Mouse (Mus musculus): ENCODE data around the gene Phactr1. TPM values are rescaled to one million over a fixed set of nuclear protein-coding genes. Genes with fewer than 3 reads are reported as not detected.

Gene Phactr1
- total and polyA plus RNA-seq, 3 experiments, result 0.11 TPM; not detected in 2

DNA sequence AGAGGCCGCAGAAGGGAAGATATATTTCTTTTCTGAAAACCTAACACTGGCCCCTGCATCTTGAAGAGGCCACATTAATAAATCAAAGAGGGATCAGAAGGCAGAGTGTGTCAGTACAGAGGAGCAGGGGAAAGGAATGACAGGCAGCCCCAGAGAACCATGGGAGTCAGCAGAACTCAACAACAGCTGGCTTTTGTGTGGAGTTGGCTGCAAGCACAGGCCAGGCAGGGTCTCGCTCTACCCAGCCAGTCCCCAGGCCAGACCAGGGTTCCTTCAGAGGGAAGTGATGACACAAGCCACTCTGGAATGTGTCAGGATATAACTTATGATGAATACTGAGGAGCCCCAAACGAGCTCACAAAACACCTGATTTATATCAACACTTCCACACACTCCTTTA is 479.0 kb downstream of the Phactr1 start:
- Histone ChIP-seq H3K4me1 (ENCODE audit: insufficient read depth, low read depth, low read length) (no peaks in the 10 kb centered on the region), H3K36me3 (replicated peaks) (peaks cover 74% of the 10 kb centered on the region), H3K9me3 (replicated peaks) (no peaks in the 10 kb centered on the region), H3K4me3 (ENCODE audit: low read depth, low read length) (no peak overlapping the region), H3K27me3 (ENCODE audit: insufficient read depth, low read length) (no peaks in the 10 kb centered on the region)
- DNase-seq (ENCODE audit: low spot score) (no peak), ATAC-seq (ENCODE audit: extremely low read depth, insufficient number of reproducible peaks, low FRiP score, poor library complexity, severe bottlenecking) (no peak)
- TF ChIP-seq GATA2 (IDR thresholded peaks at IDR 0.05; ENCODE audit: borderline replicate concordance, low read depth, low read length) (no peak), TAL1 (conservative IDR thresholded peaks at IDR 0.05; ENCODE audit: low read depth, low read length) (no peak), CTCF (IDR thresholded peaks at IDR 0.05; ENCODE audit: low read depth, low read length) (no peak), GATA1 (IDR thresholded peaks at IDR 0.05; ENCODE audit: borderline replicate concordance, low read length) (no peak), POLR2AphosphoS5 (IDR thresholded peaks at IDR 0.05; ENCODE audit: insufficient replicate concordance, low read depth, low read length) (no peak)

DNA sequence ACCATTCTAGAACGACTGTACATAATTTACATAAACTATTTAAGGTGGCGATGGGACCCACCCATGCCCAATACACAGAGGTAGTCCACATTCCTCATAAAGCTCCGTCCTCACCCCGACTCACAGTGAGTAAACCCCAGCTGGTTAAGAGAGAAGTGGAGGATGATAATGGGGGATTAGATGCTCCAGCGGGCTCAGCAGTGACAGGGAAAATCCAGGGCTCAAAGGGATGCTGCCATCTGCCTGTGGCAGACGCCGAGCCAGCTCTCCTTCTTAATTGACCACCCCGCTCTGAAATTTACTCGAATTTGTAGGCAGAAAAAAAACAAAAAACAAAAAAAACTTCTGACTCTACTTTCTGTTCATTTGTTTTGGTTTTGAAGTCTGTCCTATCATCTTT is 487.3 kb downstream of the Phactr1 start:
- ATAC-seq (ENCODE audit: extremely low read depth, insufficient number of reproducible peaks, low FRiP score, poor library complexity, severe bottlenecking), result no peak
- no peaks in the 10 kb centered on the region for H3K9me3 ChIP-seq (replicated peaks)
- no peak for TF ChIP-seq GATA1 (IDR thresholded peaks at IDR 0.05; ENCODE audit: borderline replicate concordance, low read length)
- TF ChIP-seq CTCF (IDR thresholded peaks at IDR 0.05; ENCODE audit: low read depth, low read length), result no peak
- TF ChIP-seq TAL1 (conservative IDR thresholded peaks at IDR 0.05; ENCODE audit: low read depth, low read length), result no peak
- TF ChIP-seq GATA2 (IDR thresholded peaks at IDR 0.05; ENCODE audit: borderline replicate concordance, low read depth, low read length), result no peak
- TF ChIP-seq POLR2AphosphoS5 (IDR thresholded peaks at IDR 0.05; ENCODE audit: insufficient replicate concordance, low read depth, low read length), result no peak

DNA sequence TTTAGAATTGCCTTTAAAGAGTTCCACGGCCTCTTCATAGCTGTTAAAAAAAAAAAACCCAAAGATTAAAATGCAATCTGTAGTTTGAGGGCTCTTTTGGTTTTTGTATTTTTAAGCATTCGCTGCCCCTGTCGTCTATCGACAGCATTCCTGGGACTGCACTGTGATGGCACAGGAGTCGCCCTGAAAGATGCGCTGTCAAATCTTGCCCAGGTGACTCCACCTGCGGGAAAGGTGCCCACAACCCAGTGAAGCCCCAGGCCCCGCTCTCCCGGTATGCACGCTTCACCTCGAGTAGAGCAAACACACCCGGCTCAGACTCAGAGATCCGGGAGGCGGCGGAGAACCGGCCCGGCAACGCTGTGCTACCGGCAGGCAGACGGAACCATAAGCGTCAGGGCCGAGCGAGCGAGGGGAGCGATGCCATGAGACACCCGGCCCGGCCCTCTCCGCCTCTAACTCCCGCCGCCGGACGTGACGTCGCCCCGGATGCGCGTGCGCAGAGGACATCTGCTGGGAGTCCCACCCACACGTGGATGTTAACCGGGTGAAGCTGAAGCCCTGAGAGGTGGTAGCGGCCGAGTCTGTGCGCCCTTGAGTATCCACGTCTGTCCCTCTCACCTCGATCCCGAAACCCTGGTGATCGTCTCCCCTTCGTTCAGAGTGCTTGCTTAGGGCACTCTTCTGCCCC is 490.7 kb downstream of the Phactr1 start, which contains the start of gene Tbc1d7:
Tbc1d7 (minus strand) TSS at position 482 of the 691 bp plus-strand sequence.
- Histone ChIP-seq H3K4me1 (ENCODE audit: insufficient read depth, low read depth, low read length) (peaks cover 30% of the 10 kb centered on the region), H3K27me3 (ENCODE audit: insufficient read depth, low read length) (no peaks in the 10 kb centered on the region), H3K9me3 (replicated peaks) (no peaks in the 10 kb centered on the region), H3K4me3 (ENCODE audit: low read depth, low read length) (peak within 1 kb of the TSS; percentile 73), H3K36me3 (replicated peaks) (peaks cover 25% of the 10 kb centered on the region)
- peak; percentile 95 for DNase-seq (ENCODE audit: low spot score)
- peak; percentile 86 for ATAC-seq (ENCODE audit: extremely low read depth, insufficient number of reproducible peaks, low FRiP score, poor library complexity, severe bottlenecking)
- TF ChIP-seq POLR2AphosphoS5 (IDR thresholded peaks at IDR 0.05; ENCODE audit: insufficient replicate concordance, low read depth, low read length) (no peak), CTCF (IDR thresholded peaks at IDR 0.05; ENCODE audit: low read depth, low read length) (no peak), GATA2 (IDR thresholded peaks at IDR 0.05; ENCODE audit: borderline replicate concordance, low read depth, low read length) (no peak), TAL1 (conservative IDR thresholded peaks at IDR 0.05; ENCODE audit: low read depth, low read length) (no peak), GATA1 (IDR thresholded peaks at IDR 0.05; ENCODE audit: borderline replicate concordance, low read length) (no peak)

More for the DNA sequence above, 487.3 kb downstream of the Phactr1 start:
- Histone ChIP-seq H3K4me3 (ENCODE audit: low read depth, low read length) (no peak overlapping the region), H3K4me1 (ENCODE audit: insufficient read depth, low read depth, low read length) (peaks cover 13% of the 10 kb centered on the region), H3K36me3 (replicated peaks) (peaks cover 56% of the 10 kb centered on the region), H3K27me3 (ENCODE audit: insufficient read depth, low read length) (no peaks in the 10 kb centered on the region)
- DNase-seq (ENCODE audit: low spot score), result no peak

DNA sequence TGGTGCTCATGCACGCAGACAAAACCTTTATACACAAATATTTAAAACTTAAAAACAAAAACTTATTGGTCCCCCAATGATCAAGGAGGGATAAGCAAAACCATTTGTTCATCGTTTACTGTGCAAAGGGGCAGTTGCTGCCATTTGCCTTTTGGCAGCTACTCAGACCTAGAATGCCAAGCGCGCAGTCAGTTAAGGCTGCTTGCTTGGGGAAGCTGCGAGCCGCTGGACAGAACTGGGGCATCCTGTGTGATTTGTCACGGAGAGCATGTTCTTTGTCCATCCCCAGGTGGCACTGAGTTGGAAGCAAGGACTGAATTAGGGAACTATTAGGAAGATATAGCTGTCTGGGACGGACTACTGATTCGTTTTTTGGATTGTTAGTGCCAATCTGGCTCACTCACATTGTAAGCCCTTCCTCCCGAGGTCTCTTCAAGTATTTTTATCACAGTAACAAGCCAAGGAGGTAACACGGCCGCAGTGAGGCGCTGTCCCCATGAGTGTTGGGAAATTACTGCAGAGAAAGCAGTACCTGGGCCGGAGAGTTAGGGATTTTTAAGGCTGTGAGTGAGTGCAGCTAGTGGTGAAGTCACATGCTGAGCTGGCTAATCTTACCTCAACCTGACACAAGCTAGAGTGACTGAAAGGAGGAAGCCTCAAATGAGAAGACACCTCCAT is 491.8 kb downstream of the Phactr1 start:
- peaks cover 36% of the 10 kb centered on the region for H3K4me1 ChIP-seq (ENCODE audit: insufficient read depth, low read depth, low read length)
- H3K4me3 ChIP-seq (ENCODE audit: low read depth, low read length), result peak overlapping the region; percentile 73; the same call in 1 of the 2 replicates
- peaks cover 16% of the 10 kb centered on the region for H3K36me3 ChIP-seq (replicated peaks)
- TF ChIP-seq GATA1 (IDR thresholded peaks at IDR 0.05; ENCODE audit: borderline replicate concordance, low read length) (no peak), TAL1 (conservative IDR thresholded peaks at IDR 0.05; ENCODE audit: low read depth, low read length) (no peak), GATA2 (IDR thresholded peaks at IDR 0.05; ENCODE audit: borderline replicate concordance, low read depth, low read length) (no peak), CTCF (IDR thresholded peaks at IDR 0.05; ENCODE audit: low read depth, low read length) (no peak), POLR2AphosphoS5 (IDR thresholded peaks at IDR 0.05; ENCODE audit: insufficient replicate concordance, low read depth, low read length) (no peak)
- DNase-seq (ENCODE audit: low spot score) (no peak), ATAC-seq (ENCODE audit: extremely low read depth, insufficient number of reproducible peaks, low FRiP score, poor library complexity, severe bottlenecking) (no peak)
- peaks cover 5% of the 10 kb centered on the region; the same call in 1 of the 2 replicates for H3K27me3 ChIP-seq (ENCODE audit: insufficient read depth, low read length)
- no peaks in the 10 kb centered on the region for H3K9me3 ChIP-seq (replicated peaks)

DNA sequence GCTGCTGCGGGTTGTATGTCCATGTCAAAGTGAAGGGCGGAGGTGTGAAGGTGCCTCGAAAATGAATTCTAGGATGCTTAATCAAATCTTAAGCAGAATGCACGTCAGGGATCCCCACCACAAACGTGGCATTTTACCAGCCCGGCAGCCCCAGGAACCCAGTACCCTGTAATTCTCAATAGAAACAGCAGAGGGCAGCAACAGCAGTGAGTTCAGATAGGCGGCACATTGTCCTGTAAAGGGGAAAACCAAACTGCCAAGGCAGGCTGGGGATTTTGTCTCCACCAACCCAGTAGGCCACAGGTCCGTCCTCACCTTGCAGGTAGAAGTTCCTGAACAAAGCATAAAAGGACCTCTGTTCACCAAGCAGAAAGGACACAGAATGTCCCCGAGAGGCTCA is 492.8 kb downstream of the Phactr1 start:
- peaks cover 8% of the 10 kb centered on the region for H3K36me3 ChIP-seq (replicated peaks)
- ATAC-seq (ENCODE audit: extremely low read depth, insufficient number of reproducible peaks, low FRiP score, poor library complexity, severe bottlenecking) (peak; percentile 42; the same call in 1 of the 2 replicates), DNase-seq (ENCODE audit: low spot score) (peak; percentile 25)
- no peaks in the 10 kb centered on the region for H3K9me3 ChIP-seq (replicated peaks)
- no peak for TF ChIP-seq GATA2 (IDR thresholded peaks at IDR 0.05; ENCODE audit: borderline replicate concordance, low read depth, low read length)
- no peak for TF ChIP-seq TAL1 (conservative IDR thresholded peaks at IDR 0.05; ENCODE audit: low read depth, low read length)
- no peak for TF ChIP-seq POLR2AphosphoS5 (IDR thresholded peaks at IDR 0.05; ENCODE audit: insufficient replicate concordance, low read depth, low read length)
- peak; percentile 72 for TF ChIP-seq CTCF (IDR thresholded peaks at IDR 0.05; ENCODE audit: low read depth, low read length)
- no peak for TF ChIP-seq GATA1 (IDR thresholded peaks at IDR 0.05; ENCODE audit: borderline replicate concordance, low read length)
- peaks cover 6% of the 10 kb centered on the region; the same call in 1 of the 2 replicates for H3K27me3 ChIP-seq (ENCODE audit: insufficient read depth, low read length)
- H3K4me3 ChIP-seq (ENCODE audit: low read depth, low read length), result no peak overlapping the region
- H3K4me1 ChIP-seq (ENCODE audit: insufficient read depth, low read depth, low read length), result peaks cover 36% of the 10 kb centered on the region

DNA sequence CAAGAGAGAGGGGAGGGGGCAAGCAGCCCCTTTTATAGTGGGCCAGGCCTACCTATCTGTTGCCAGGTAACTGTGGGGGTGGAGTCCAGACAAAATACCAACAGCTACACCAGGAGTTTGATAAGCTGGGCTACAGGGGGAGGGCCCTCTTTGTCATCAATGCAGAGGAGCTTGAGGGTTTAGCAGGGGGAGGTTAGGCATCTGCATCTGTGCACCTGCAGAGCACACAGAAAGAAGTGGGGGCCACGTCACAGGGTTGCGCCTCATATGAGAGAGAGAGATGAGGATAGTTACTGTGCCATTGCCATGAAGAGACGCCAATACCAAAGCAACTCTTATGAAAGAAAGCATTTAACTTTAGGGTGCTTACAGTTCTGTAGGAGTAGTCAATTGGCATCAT is 496.3 kb downstream of the Phactr1 start:
- Histone ChIP-seq H3K36me3 (replicated peaks) (no peaks in the 10 kb centered on the region), H3K4me3 (ENCODE audit: low read depth, low read length) (no peak overlapping the region), H3K9me3 (replicated peaks) (no peaks in the 10 kb centered on the region), H3K4me1 (ENCODE audit: insufficient read depth, low read depth, low read length) (peaks cover 57% of the 10 kb centered on the region), H3K27me3 (ENCODE audit: insufficient read depth, low read length) (peaks cover 21% of the 10 kb centered on the region)
- TF ChIP-seq TAL1 (conservative IDR thresholded peaks at IDR 0.05; ENCODE audit: low read depth, low read length) (no peak), GATA2 (IDR thresholded peaks at IDR 0.05; ENCODE audit: borderline replicate concordance, low read depth, low read length) (no peak), POLR2AphosphoS5 (IDR thresholded peaks at IDR 0.05; ENCODE audit: insufficient replicate concordance, low read depth, low read length) (no peak), GATA1 (IDR thresholded peaks at IDR 0.05; ENCODE audit: borderline replicate concordance, low read length) (no peak), CTCF (IDR thresholded peaks at IDR 0.05; ENCODE audit: low read depth, low read length) (no peak)
- ATAC-seq (ENCODE audit: extremely low read depth, insufficient number of reproducible peaks, low FRiP score, poor library complexity, severe bottlenecking) (no peak), DNase-seq (ENCODE audit: low spot score) (no peak)
